Mouse (Mus musculus): ENCODE results near the gene Smyd4.

- TF ChIP-seq CTCF (IDR thresholded peaks at IDR 0.05; ENCODE audit: extremely low read depth, insufficient read depth, low read length) (no peak), POLR2A (IDR thresholded peaks at IDR 0.05; ENCODE audit: extremely low read depth, insufficient read depth, low read length) (no peak)
These were observed 76.2 kb downstream of the Smyd4 start for GRCm38 (mm10) chr11:75424459-75424858.

All from cortical plate, adult 2 months (tissue).